Mouse (Mus musculus): ENCODE data around the gene Nelfa.
"Not testable (repeated sequence)": the region's sequence is repeated elsewhere in the genome, so short reads cannot be mapped to it uniquely, and the experiment has no call there.

Nelfa gene

DNA sequence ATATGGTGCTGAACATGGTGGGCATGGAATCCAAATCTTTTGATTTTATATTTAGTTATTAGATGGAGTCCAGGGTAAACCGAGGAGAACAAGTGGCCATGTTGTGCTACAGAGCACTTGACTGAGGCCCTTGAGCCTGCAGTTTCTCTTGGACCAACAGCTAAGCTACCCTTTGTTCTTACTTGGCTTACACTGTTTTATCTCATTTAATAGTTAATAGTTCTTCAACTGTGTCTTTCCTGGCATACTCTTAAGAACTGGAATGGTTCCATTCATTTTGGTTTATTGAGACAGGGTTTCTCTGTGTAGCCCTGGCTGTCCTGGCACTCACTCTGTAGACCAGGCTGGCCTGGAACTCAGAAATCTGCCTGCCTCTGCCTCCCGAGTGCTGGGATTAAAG is 19.6 kb downstream of the Nelfa start:
- DNase-seq: not testable (repeated sequence)

DNA sequence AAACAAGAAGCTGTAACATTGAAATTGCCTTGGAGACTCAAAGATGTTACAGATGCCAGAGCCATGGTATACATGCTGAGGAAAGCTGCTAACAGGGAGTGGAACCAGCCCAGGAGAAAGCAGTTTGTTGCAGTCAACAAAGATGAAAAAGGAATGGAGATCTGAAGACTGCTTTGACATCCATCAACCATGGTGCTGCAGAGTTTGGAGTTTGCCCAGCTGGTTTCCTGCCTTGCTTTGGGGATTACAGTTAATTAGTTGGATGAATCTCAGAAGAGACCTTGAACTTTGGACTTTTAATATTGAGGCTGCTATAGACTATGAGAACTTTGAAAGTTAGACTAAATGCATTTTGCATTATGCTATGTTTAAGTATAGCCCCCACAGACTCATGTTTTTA is 21.2 kb downstream of the Nelfa start:
- DNase-seq: not testable (repeated sequence)

DNA sequence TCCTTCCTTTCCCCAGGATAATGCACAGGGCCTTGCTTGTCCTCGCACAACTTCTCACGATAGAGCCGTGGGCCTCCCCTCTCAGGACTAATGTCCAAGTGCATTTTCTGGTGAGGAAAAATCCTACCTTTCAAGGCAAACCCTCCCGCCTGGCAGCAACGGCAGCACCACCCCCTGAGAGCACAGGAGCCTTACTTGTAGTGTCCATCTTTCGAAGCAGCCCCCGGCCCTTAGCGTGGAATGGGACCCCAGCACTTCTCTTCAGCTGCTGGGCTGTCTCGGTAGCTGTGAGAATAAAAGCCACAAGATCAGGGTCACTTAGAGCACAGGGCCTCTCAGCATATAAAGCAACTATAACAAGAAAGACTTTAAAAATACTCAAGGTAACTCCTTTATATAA is 33.0 kb downstream of the Nelfa start:
- DNase-seq: no peak

DNA sequence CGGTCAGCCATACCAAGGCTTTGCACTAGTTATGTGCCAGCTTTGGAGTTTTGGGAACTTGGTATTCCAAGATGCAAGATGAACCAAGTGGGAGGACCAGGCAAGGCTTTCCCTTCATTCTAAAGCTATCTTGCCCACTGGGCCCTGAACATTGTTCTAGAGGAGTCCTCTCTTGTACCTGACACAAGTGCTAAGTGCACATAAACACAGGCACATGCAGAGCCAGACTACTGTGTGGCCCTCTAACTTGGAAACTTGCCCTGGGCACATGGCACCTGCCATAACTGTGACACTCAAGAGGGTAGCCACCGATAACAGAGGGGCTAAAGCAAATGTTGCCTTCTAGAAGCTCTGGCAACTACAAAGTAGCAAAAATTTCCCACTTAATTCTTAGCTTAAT is 33.5 kb downstream of the Nelfa start:
- DNase-seq: no peak

DNA sequence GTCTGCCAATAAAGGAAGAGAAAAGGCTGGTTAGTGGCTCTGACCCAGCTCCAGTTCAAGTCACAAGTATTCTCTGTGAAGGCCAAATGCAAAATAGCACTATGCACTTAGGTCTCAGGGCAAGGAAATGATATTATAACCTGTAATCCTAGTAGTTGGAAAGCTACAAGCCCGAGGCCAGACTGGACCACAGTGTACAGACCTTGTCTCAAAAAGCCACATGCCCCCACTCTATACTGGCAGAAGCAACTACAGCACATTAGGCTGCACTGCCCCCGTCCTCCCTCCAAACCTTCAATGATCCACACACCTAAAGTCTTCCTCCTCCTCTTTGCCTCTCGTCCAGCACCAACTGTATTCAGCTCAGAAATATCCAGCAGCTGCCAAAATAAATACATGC is 34.9 kb downstream of the Nelfa start:
- no peak for DNase-seq

DNA sequence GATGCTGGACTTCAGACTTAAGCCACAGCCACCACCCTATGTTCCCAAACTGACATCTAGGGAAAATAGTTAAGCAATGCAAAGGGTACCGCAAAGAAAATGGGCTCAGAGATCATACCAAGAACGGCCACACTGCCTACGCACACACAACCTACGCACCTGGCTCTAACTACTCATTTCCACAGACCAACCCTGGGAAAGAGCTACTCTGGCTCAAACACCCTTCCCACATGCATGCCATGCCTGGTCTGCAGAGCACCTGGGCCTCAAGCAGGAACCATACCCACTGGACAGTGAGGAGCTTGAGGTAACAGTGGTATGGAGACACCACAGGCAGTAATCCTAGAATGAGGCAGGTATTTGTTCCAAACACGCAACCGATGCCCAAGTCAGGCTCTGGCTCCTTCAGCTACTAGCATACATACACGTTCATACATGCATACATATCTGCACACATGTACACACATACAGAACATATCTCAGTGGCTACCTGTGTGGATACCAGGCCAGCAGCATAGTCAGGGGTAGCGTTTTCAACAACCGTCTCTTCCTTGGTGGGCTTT is 35.4 kb downstream of the Nelfa start:
- DNase-seq: no peak

DNA sequence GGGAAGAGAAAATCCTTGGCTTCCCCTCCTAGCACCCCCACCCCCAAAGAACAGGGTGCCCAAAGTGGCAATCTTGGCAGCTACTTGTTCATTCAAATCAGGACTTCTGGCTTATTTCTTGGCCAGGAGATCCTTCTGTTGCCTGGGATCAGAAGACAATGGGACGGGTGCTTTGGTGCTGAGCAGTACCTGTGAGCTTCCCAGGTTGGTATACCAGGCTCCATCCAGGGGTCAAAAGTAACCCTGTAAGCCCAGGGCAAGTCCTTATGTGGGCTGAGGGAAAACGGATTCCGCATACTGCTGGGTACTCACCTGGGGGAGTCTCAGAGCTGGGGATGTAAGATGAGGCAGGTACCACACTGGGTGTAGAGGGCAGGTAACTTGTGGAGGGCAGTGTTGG is 36.1 kb downstream of the Nelfa start:
- DNase-seq: no peak

DNA sequence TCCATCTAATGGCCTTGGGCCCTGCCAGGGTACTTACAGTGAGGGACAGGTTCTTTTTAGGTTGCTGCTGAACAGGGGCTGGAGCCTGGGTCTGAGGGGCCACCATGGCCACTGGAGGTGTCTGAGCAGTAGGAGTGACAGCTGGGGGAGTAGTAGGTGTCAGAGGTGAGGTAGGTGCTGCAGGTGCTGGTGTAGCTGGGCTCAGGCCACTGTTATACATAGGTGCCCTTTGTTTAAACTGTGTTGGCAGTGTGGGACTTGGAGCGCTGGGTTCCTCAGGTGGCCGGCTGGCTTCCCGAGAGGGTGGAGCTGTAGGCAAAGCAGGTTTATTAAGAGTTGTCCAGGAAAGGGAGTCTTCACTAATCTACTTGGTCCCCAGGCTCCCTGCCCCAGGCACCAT is 37.0 kb downstream of the Nelfa start:
- DNase-seq: no peak

DNA sequence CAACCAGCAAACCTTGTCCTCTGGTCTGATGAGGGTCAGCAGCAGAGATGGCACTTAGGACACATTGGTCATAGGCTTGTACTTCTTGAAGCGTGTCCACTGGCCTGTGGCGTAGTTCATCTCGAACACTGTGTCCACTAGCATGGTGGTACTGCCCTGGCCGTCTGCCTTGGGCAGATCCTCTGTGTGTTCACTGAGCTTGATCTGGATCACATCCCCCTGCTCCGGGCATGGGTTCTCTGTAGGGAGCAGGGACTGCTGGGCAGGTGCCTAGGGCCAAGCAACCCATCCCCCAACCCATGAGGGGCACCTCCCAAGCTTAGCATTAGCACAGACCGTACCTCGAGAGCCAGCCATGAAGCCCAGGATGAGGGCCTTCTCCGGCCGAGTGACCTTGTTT is 37.5 kb downstream of the Nelfa start:
- no peak for DNase-seq

DNA sequence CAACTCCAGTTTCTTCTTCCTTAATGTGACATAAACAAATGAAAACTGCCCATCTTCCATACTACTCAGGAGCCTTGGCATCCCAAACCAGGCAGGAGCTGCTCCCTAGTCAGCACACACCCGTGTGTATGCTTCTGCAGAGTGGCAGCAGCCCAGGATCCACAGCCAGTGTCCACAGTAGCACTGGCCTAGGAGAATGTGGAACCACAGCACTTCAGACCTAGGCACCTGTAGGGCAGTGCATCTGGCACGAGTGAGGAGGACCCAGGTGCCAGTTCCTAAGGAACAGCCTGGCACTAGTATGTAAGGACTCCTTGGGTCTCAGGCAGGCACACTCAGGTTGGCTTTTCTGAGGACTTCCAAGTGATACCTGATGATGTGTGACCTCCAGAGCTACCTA is 39.1 kb downstream of the Nelfa start:
- no peak for DNase-seq

DNA sequence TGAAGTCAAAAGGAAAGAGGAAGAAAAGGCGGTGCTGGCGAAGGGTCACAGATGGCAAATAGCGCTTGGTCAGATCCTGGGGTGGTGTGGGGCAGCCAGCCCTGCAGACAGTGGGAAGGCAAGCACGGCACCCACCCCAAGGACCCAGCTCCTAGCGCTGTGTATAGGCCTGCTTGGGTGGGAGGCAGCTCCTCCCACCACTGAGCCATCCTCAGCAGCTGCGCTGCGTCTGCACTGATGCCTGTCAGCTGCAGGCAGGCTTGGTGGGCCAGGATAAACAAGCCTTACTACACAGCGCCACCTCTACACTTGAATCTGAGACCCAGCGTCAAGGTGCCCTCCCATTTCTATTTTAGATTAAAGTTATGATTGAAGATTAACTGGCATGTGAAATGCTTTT is 41.1 kb downstream of the Nelfa start:
- no peak for DNase-seq

DNA sequence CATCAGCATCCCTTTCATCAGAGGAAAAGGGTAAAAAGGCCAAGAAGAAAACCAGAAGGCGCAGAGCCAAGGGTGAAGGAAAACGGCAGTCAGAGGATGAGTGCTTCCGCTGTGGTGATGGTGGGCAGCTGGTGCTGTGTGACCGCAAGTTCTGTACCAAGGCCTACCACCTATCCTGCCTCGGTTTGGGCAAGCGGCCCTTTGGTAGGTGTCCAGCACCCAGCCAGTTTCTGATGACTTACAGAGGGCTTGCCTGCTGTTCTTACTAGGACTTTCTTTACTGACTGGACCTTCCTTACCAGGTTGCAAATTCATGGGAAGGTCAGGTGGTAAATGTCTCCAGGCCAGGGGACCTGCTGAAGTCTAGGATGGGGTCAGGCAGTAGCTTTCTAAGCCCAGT is 42.8 kb downstream of the Nelfa start:
- DNase-seq: no peak

DNA sequence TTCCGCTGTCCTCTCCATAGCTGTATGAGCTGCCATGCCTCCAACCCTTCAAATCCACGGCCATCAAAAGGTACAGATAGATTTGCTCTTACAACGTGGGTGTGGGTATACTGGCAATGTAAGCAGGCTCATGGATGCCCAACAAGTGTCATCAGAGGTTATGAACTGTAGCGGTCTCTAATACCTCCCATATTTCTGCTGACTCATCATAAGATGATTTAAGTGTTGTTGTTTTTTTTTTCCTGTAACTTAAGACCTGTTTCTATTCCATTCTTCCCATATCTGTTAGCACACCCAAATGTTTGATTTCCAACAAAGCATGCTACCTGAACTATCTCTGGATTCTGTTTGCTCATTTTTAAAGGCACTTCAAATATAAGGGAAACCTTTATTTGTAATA is 55.1 kb downstream of the Nelfa start:
- no peak for DNase-seq

DNA sequence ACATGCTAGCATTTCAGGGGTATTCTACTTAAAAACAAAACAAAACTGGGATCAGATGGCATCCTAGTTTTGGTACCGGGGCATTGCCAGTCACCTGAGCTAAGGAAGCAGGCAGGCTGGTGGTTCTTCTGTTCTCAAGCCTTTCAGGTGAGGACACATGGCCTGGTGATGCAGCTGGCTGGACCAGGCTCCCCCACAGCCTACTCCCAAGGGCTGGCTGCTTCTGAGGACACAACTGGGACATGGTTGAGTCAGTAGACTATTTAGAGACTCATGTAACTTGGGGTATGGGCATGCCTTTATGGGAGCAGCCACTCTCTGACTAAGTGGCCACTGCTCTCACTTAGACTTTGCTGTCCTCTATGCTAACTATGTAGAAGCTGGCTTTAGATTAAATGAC is 60.7 kb downstream of the Nelfa start:
- DNase-seq: no peak

DNA sequence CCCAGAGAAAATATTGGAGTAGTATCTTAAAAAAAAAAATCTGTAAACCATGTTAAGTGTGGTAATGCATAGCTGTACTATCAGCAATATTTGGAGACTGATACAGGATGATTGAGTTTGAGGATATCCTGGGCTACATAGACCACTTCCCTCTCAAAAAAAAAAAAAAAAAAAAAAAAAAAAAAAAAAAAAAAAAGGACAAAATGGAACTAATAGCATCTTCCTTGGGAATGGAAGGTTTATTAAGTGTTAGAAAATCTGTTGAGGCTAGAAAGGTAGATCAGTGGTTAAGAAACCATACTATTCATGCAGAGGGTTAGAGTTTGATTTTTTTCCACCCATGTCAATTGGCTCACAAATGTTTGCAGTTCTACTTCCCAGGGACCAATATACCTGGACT is 78.5 kb downstream of the Nelfa start:
- no peak for DNase-seq

DNA sequence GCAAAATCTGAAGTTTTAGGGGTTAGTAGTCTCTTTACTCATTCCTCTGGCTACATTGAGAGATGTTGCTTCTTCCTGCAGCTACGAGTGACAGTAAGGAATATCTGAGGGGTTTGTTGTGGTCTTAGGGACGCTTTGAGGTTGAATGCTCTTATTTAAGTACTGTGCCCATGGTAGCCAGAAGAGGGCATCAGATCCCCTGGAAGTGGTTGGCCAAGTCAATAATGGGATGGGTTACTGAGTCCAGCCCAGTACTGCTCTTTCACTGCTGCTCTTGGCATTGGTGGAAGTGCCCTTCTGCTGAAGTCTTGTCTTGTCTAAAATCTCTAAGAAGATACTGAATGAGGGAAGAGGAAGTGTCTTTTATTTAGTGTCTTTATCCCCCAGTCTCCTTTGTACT is 82.2 kb downstream of the Nelfa start:
- DNase-seq: no peak

DNA sequence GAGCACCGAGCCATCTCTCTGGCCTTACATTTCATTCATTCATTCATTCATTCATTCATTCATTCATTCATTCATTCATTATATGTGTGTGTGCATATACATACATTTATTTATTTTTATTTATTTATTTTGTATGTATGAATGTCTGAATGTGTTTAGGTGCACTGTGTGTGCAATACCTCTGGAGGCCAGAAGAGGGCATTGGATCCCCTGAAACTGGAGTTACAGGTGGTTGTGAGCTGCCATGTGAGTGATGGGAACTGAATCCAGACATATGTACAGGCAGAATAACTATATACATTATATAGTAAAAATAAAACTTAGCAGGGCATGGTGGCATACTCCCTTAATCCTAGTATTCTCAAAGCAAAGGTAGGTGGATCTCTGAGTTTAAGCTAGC is 83.1 kb downstream of the Nelfa start:
- no peak for DNase-seq

DNA sequence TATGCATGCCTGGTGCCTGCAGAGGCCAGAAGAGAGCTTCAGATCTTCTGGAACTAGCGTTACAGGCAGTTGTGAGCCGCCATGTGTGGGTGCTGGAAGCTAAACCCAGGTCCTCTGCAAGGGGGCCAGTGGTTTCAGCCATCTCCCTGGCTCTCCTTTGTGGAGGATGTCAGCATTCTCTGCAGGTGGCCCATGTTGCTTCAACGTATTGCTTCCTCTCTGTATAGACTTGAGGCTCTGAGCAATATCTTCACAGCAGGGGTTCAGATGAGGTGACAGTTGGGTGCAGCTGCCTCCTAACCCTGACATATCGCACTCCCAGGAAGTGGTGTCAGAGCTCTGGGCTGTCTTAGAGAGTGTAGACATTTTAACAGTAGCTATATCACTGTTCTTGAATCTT is 84.7 kb downstream of the Nelfa start:
- no peak for DNase-seq
